Mouse (Mus musculus): ENCODE measurements around the gene Chrm3.

DNA sequence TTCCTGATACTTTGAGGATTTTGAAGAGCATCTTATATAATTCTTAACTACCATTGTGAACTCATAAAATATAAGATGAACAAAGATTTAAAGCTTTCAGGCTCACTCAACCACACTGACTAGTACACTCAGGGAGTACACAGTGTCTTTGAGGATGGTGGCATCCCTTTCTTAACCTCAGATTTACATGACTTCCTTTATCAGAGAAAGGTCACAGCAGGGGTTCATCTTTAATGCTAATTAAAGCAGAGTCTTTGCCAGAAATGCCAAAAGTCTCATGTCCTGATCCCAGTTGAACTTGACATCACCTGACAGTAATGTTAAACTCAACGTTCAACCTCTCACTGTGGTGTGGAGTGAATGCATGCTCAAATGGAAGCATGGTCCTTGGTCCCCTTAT lies 301.7 kb downstream of the Chrm3 start:
- TF ChIP-seq MYOD1 (IDR thresholded peaks at IDR 0.05; ENCODE audit: control insufficient read depth in 1 of 3, insufficient read length in 2 of 3, low read depth in 2 of 3) (no peak), CEBPB (IDR thresholded peaks at IDR 0.05; ENCODE audit: insufficient read depth, poor library complexity, severe bottlenecking) (no peak), USF1 (IDR thresholded peaks at IDR 0.05; ENCODE audit: low read depth) (no peak), MYOG (IDR thresholded peaks at IDR 0.05; ENCODE audit: control insufficient read depth in 1 of 3, insufficient read depth in 1 of 3, insufficient read length in 2 of 3, low read depth in 2 of 3) (no peak), MAX (IDR thresholded peaks at IDR 0.05; ENCODE audit: low read depth) (no peak), POLR2A (IDR thresholded peaks at IDR 0.05; ENCODE audit: insufficient read length, low read depth) (no peak), TCF3 (IDR thresholded peaks at IDR 0.05; ENCODE audit: insufficient read length, low read depth) (no peak)

Measured in myocyte (in vitro differentiated cells).